Mouse (Mus musculus): ENCODE results near the gene Igfbp1. TPM values are rescaled to one million over a fixed set of nuclear protein-coding genes. Genes with fewer than 3 reads are reported as not detected.

The Igfbp1 gene
- polyA plus RNA-seq, 1 experiment from 2014 or later: 0.13 TPM

- H3K27me3 ChIP-seq (ENCODE audit: control insufficient read depth, insufficient read depth, low read length): no peaks in the 10 kb centered on the region
- no peak for DNase-seq
- ATAC-seq (ENCODE audit: low FRiP score, low TSS enrichment): no peak
- H3K4me1 ChIP-seq (ENCODE audit: control insufficient read depth, insufficient read depth, low read length): peaks cover 7% of the 10 kb centered on the region; the same call in 1 of the 2 replicates
- no peaks in the 10 kb centered on the region for H3K9me3 ChIP-seq (ENCODE audit: control insufficient read depth, low read length)
- H3K36me3 ChIP-seq (ENCODE audit: control insufficient read depth, insufficient read depth, low read length): no peaks in the 10 kb centered on the region
- no peak overlapping the region for H3K4me3 ChIP-seq (replicated peaks; ENCODE audit: low read depth, low read length)
- 91% methylated on average over 10 of the region's 10 CpGs for WGBS
- H3K4me2 ChIP-seq (ENCODE audit: low read length): no peak overlapping the region
- no peak overlapping the region for H3K9ac ChIP-seq (replicated peaks; ENCODE audit: low read length)
- H3K27ac ChIP-seq (replicated peaks; ENCODE audit: low read depth, low read length): no peak overlapping the region
Observed at GRCm38 (mm10) chr11:7198481-7199256, 1.1 kb downstream of the Igfbp1 start.

- Histone ChIP-seq H3K4me3 (replicated peaks; ENCODE audit: low read depth, low read length) (no peak overlapping the region), H3K9me3 (ENCODE audit: control insufficient read depth, low read length) (no peaks in the 10 kb centered on the region), H3K36me3 (ENCODE audit: control insufficient read depth, insufficient read depth, low read length) (no peaks in the 10 kb centered on the region), H3K4me1 (ENCODE audit: control insufficient read depth, insufficient read depth, low read length) (peaks cover 7% of the 10 kb centered on the region; the same call in 1 of the 2 replicates), H3K27me3 (ENCODE audit: control insufficient read depth, insufficient read depth, low read length) (no peaks in the 10 kb centered on the region), H3K27ac (replicated peaks; ENCODE audit: low read depth, low read length) (no peak overlapping the region), H3K9ac (replicated peaks; ENCODE audit: low read length) (no peak overlapping the region), H3K4me2 (ENCODE audit: low read length) (no peak overlapping the region)
- ATAC-seq (ENCODE audit: low FRiP score, low TSS enrichment): no peak; the same call in 1 of the 2 replicates
- 60% methylated on average over 14 of the region's 14 CpGs for WGBS
- peak; percentile 86 for DNase-seq
Observed at GRCm38 (mm10) chr11:7199736-7200392, 2.3 kb downstream of the Igfbp1 start.

GRCm38 (mm10) chr11:7200393-7200783, 2.8 kb downstream of the Igfbp1 start:
- Histone ChIP-seq H3K4me3 (replicated peaks; ENCODE audit: low read depth, low read length) (no peak overlapping the region), H3K36me3 (ENCODE audit: control insufficient read depth, insufficient read depth, low read length) (no peaks in the 10 kb centered on the region), H3K9ac (replicated peaks; ENCODE audit: low read length) (no peak overlapping the region), H3K4me1 (ENCODE audit: control insufficient read depth, insufficient read depth, low read length) (peaks cover 7% of the 10 kb centered on the region; the same call in 1 of the 2 replicates), H3K27me3 (ENCODE audit: control insufficient read depth, insufficient read depth, low read length) (no peaks in the 10 kb centered on the region), H3K9me3 (ENCODE audit: control insufficient read depth, low read length) (no peaks in the 10 kb centered on the region), H3K4me2 (ENCODE audit: low read length) (no peak overlapping the region), H3K27ac (replicated peaks; ENCODE audit: low read depth, low read length) (no peak overlapping the region)
- no peak for DNase-seq
- ATAC-seq (ENCODE audit: low FRiP score, low TSS enrichment): no peak
- 84% methylated on average over 9 of the region's 9 CpGs for WGBS

GRCm38 (mm10) chr11:7202206-7202605, 4.6 kb downstream of the Igfbp1 start:
- Histone ChIP-seq H3K4me2 (ENCODE audit: low read length) (no peak overlapping the region), H3K4me1 (ENCODE audit: control insufficient read depth, insufficient read depth, low read length) (peaks cover 4% of the 10 kb centered on the region; the same call in 1 of the 2 replicates), H3K36me3 (ENCODE audit: control insufficient read depth, insufficient read depth, low read length) (no peaks in the 10 kb centered on the region), H3K9ac (replicated peaks; ENCODE audit: low read length) (no peak overlapping the region), H3K27me3 (ENCODE audit: control insufficient read depth, insufficient read depth, low read length) (no peaks in the 10 kb centered on the region), H3K27ac (replicated peaks; ENCODE audit: low read depth, low read length) (no peak overlapping the region), H3K9me3 (ENCODE audit: control insufficient read depth, low read length) (no peaks in the 10 kb centered on the region), H3K4me3 (replicated peaks; ENCODE audit: low read depth, low read length) (no peak overlapping the region)
- DNase-seq (no peak), ATAC-seq (ENCODE audit: low FRiP score, low TSS enrichment) (no peak)
- 86% methylated on average over 7 of the region's 7 CpGs for WGBS

- Histone ChIP-seq H3K27me3 (ENCODE audit: control insufficient read depth, insufficient read depth, low read length) (no peaks in the 10 kb centered on the region), H3K27ac (replicated peaks; ENCODE audit: low read depth, low read length) (no peak overlapping the region), H3K4me3 (replicated peaks; ENCODE audit: low read depth, low read length) (no peak overlapping the region), H3K9ac (replicated peaks; ENCODE audit: low read length) (no peak overlapping the region), H3K4me2 (ENCODE audit: low read length) (no peak overlapping the region), H3K4me1 (ENCODE audit: control insufficient read depth, insufficient read depth, low read length) (no peaks in the 10 kb centered on the region), H3K9me3 (ENCODE audit: control insufficient read depth, low read length) (no peaks in the 10 kb centered on the region), H3K36me3 (ENCODE audit: control insufficient read depth, insufficient read depth, low read length) (no peaks in the 10 kb centered on the region)
- WGBS: 91% methylated on average over 9 of the region's 9 CpGs
- DNase-seq (no peak), ATAC-seq (ENCODE audit: low FRiP score, low TSS enrichment) (no peak)
Observed at GRCm38 (mm10) chr11:7203846-7204245, 6.3 kb downstream of the Igfbp1 start.

- H3K27ac ChIP-seq (replicated peaks; ENCODE audit: low read depth, low read length): no peak overlapping the region
- 26% methylated on average over 6 of the region's 6 CpGs for WGBS
- peaks cover 18% of the 10 kb centered on the region for H3K4me1 ChIP-seq (ENCODE audit: control insufficient read depth, insufficient read depth, low read length)
- H3K36me3 ChIP-seq (ENCODE audit: control insufficient read depth, insufficient read depth, low read length): no peaks in the 10 kb centered on the region
- no peak overlapping the region for H3K9ac ChIP-seq (replicated peaks; ENCODE audit: low read length)
- H3K4me2 ChIP-seq (ENCODE audit: low read length): no peak overlapping the region
- H3K9me3 ChIP-seq (ENCODE audit: control insufficient read depth, low read length): no peaks in the 10 kb centered on the region
- ATAC-seq (ENCODE audit: low FRiP score, low TSS enrichment) (no peak), DNase-seq (peak; percentile 87)
- peaks cover 27% of the 10 kb centered on the region for H3K27me3 ChIP-seq (ENCODE audit: control insufficient read depth, insufficient read depth, low read length)
- H3K4me3 ChIP-seq (replicated peaks; ENCODE audit: low read depth, low read length): no peak overlapping the region
Observed at GRCm38 (mm10) chr11:7210343-7210742, 12.8 kb downstream of the Igfbp1 start.

- Histone ChIP-seq H3K27me3 (ENCODE audit: control insufficient read depth, insufficient read depth, low read length) (peaks cover 27% of the 10 kb centered on the region), H3K4me1 (ENCODE audit: control insufficient read depth, insufficient read depth, low read length) (peaks cover 18% of the 10 kb centered on the region), H3K4me2 (ENCODE audit: low read length) (no peak overlapping the region), H3K4me3 (replicated peaks; ENCODE audit: low read depth, low read length) (no peak overlapping the region), H3K9ac (replicated peaks; ENCODE audit: low read length) (no peak overlapping the region), H3K27ac (replicated peaks; ENCODE audit: low read depth, low read length) (no peak overlapping the region), H3K9me3 (ENCODE audit: control insufficient read depth, low read length) (no peaks in the 10 kb centered on the region), H3K36me3 (ENCODE audit: control insufficient read depth, insufficient read depth, low read length) (no peaks in the 10 kb centered on the region)
- ATAC-seq (ENCODE audit: low FRiP score, low TSS enrichment): no peak
- WGBS: 32% methylated on average over 9 of the region's 9 CpGs
- DNase-seq: peak; percentile 59
Observed at GRCm38 (mm10) chr11:7211211-7211610, 13.6 kb downstream of the Igfbp1 start.

GRCm38 (mm10) chr11:7212126-7212798, 14.7 kb downstream of the Igfbp1 start:
- ATAC-seq (ENCODE audit: low FRiP score, low TSS enrichment) (no peak), DNase-seq (no peak)
- H3K27ac ChIP-seq (replicated peaks; ENCODE audit: low read depth, low read length): no peak overlapping the region
- H3K4me1 ChIP-seq (ENCODE audit: control insufficient read depth, insufficient read depth, low read length): peaks cover 18% of the 10 kb centered on the region
- H3K36me3 ChIP-seq (ENCODE audit: control insufficient read depth, insufficient read depth, low read length): no peaks in the 10 kb centered on the region
- peaks cover 27% of the 10 kb centered on the region for H3K27me3 ChIP-seq (ENCODE audit: control insufficient read depth, insufficient read depth, low read length)
- no peaks in the 10 kb centered on the region for H3K9me3 ChIP-seq (ENCODE audit: control insufficient read depth, low read length)
- 24% methylated on average over 17 of the region's 17 CpGs for WGBS
- H3K4me2 ChIP-seq (ENCODE audit: low read length): peak overlapping the region; percentile 85
- peak overlapping the region; percentile 65 for H3K4me3 ChIP-seq (replicated peaks; ENCODE audit: low read depth, low read length)
- H3K9ac ChIP-seq (replicated peaks; ENCODE audit: low read length): no peak overlapping the region; the same call in 1 of the 2 replicates
